Mouse (Mus musculus) ES-E14 (cell line): Measurements from ENCODE around the gene Rab6a.

Experiments used
- HCFC1 ChIP-seq: IDR thresholded peaks from 2 replicates; pipeline ENCODE4 v1.6.1; 2012; ENCODE audit warnings: low read length, inconsistent platforms, borderline replicate concordance; ENCODE audit not compliant: insufficient read depth
- MAFK ChIP-seq: IDR thresholded peaks from 2 replicates; pipeline ENCODE4 v1.6.1; 2014; ENCODE audit warnings: mild to moderate bottlenecking, low read depth, low read length, inconsistent platforms; ENCODE audit not compliant: insufficient read depth
- ZC3H11A ChIP-seq: IDR thresholded peaks from 2 replicates; pipeline ENCODE4 v1.6.1; 2012; ENCODE audit warnings: low read depth, mild to moderate bottlenecking, inconsistent platforms, low read length, borderline replicate concordance
- ZNF384 ChIP-seq: IDR thresholded peaks from 2 replicates; pipeline ENCODE4 v1.6.1; 2012; ENCODE audit warnings: low read depth, low read length, inconsistent platforms

- no peak for TF ChIP-seq ZC3H11A
- no peak for TF ChIP-seq HCFC1
- no peak for TF ChIP-seq MAFK
- TF ChIP-seq ZNF384 = no peak
These were observed 15.1 kb downstream of the Rab6a start for GRCm38 (mm10) chr7:100622277-100622676.
